Mouse (Mus musculus): ENCODE results near the gene Tcam1.
"Not testable (repeated sequence)": the region's sequence is repeated elsewhere in the genome, so short reads cannot be mapped to it uniquely, and the experiment has no call there.

Tcam1 gene

DNA sequence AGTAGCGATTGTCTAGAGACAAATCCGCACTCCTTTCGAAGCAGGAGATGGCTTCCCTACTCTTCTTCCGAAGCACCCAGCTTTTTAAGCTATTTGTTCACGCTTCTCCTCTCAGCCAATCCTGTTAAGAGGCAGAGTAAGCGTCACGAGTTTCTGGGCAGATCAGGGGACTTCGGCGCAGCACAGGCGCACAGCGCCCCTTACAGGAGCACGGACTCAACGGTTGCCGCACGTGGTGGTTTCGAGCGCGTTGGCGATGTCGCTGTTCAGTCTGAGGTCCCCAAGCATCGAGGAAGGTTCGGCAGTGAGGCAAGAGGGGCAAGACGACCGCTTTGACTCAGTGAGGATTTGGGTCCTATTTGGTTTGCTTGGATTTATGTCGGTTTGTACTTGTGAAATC is at the start of gene Tcam1:
Gene Tcam1 (plus strand): TSS at position 219 of the 400 bp plus-strand sequence.
- DNase-seq (ENCODE audit: low read depth, low spot score), result peak; percentile 98

DNA sequence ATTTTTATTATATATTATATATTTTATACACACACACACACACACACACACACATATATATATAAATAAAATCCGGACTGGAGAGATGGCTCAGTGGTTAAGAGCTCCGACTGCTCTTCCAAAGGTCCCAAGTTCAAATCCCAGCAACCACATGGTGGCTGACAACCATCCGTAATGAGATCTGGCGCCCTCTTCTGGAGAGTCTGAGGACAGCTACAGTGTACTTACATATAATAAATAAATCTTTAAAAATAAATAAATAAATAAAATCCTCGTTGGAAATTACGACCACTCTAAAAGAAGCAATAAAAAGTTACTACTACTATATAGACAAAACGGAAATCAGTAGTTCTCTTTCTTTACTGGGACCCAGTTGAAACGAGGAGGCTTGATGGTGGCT is 42.5 kb upstream of the Tcam1 start:
- not testable (repeated sequence) for DNase-seq (ENCODE audit: low read depth, low spot score)

DNA sequence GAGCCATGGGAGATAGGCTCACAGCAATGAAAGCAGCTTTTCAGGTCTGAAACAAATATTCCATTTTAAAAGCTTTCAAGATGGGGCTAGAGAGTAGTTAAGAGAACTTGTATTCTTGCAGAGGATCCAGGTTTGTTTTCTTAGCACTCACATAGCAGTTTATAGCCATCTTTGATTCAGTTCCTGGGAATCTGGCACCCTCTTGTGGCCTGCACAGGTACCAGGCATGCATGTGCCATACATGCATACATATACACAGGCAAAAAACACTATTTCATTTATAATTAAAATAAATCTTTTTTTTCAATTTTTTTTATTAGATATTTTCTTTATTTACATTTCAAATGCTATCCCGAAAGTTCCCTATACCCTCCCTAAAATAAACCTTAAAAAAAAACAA is 29.6 kb upstream of the Tcam1 start:
- DNase-seq (ENCODE audit: low read depth, low spot score), result no peak

DNA sequence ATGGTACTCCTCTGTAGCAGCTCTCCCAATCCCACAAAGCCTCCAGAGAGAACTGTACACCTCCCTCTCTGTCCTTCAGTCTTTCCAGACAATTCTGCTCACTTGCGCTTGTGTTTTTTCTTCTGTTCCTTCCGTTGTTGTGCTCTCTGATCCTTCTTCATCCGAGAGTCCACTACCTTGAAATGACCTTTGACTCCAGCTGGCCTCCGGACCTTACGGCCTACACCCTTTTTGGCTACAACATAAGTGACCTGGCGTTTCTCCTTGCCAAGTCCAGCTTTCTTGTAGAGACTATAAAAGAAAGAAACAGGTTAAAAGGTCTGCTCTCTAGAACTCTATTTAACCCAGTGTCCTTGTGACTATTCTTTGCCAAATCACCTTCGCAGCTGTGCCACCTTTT is 27.1 kb upstream of the Tcam1 start:
- DNase-seq (ENCODE audit: low read depth, low spot score), result no peak

DNA sequence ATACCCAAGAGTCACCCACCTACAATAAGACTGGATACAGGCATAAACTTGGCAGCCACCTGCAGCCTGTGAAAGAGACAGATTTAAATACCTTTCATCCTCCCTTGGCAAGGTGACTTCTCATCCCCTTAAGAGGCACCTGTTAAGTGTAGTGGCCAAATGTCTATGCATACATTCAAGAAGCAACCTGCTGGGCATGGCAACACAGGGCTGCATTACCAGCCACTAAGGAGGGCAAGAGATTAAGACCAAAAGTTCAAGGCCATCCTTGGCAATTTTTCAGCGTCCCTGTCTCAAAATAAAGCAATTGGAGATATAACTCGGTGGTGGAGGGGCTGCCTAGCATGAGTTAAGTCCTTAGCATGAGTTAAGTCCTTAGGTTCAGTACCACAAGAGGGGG is 21.7 kb upstream of the Tcam1 start:
- no peak for DNase-seq (ENCODE audit: low read depth, low spot score)

DNA sequence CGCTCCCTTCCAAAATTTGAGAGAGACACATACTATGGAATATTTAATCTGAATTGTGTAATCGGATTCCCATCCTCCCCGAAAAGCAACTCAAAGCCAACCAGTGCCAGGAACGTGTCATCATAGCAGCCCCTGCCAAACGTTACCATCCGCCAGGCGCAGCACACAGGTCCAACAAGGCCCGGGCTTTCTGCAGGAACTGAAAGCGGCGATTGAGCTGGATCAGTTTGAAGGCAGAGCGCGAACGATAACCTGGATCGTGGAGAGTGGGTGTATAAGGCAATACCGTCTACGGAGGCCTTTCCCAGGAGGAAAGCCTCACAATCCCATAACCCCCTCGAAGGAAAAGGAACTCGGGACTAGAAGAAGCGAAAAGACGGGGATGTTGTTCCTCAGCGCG is 21.3 kb upstream of the Tcam1 start:
- no peak for DNase-seq (ENCODE audit: low read depth, low spot score)

DNA sequence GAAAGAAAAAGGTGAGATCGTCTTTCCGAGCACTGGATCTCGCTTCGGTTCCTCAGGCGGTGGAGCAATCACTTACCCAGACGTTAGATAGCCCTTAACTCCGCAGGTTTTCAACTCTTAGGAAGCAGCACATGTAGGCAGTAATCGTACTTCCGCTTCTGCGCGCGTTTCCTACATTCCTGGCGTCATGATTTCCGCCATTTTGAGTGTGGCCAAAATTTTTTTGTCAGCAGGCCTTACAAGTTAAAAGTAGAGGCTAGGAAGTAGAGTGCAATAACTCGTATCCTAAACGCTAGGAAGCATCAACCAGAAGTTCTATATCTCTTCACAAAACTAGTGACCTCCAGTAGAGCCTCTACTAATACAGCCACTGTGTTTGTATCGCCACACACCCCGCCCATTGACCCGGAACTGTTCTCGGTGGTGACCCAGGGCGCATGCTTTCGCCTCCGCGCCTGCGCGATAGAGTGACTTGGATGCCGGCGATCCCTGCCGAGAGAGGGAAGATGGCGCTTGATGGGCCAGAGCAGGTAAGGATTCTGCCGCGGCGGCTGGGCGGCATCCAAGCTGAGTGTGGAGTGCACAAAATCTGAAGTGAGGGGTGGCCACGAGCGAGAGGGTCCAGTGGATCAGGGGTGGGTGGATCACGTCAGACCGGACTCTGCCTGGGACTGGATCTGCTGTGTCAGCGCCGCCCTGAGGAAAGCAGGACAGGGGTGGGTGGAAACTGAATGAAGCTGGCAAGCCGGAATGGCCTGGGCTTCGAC is 20.6 kb upstream of the Tcam1 start, which contains the start of the genes Ftsj3 and Psmc5:
Gene Ftsj3 (minus strand): TSS at position 395 of the 767 bp plus-strand sequence.
Gene Psmc5 (plus strand): TSS at position 470 of the 767 bp plus-strand sequence.
- DNase-seq (ENCODE audit: low read depth, low spot score), result peak; percentile 91

DNA sequence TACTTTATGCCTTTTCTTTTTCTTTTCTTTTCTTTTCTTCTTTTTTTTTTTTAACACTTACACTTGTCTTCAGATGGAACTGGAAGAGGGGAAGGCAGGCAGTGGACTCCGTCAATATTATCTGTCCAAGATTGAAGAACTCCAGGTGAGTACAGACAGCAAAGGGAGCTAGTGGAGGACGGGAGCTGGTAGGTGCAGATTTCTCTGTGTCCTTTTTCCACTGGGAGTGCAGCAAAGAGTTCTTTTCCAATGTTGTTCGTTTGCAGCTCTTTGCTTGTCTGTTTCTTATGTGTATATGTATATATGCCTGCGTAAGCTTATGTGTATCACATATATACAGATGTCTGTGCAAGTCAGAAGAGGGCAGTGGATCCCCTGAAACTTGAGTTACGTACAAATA is 19.7 kb upstream of the Tcam1 start:
- no peak for DNase-seq (ENCODE audit: low read depth, low spot score)

DNA sequence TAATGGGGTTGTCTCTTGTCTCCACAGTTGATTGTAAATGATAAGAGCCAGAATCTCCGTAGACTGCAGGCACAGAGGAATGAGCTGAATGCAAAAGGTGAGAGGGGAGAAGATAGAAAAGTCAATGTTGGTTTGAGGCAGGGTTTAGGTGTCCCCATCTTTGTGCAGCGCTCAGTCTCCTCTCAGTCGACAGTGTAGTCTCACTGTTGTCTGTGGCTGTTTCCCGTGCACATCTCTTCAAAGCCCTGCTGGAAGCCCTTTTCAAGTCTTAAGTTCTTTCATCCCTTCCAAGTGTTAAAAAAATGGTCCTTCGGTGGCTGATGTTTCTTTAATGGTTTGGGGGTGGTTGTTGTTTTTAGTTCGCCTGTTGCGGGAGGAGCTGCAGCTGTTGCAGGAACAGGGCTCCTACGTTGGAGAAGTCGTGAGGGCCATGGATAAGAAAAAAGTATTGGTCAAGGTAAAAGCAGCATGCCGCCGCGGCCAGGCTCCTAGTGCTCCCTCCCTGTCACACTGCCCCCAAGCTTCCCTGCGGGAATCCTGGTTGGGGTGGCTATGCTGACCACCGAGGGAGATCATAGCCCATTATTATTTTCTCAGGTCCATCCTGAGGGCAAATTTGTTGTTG is 15.5 kb upstream of the Tcam1 start:
- DNase-seq (ENCODE audit: low read depth, low spot score), result no peak

DNA sequence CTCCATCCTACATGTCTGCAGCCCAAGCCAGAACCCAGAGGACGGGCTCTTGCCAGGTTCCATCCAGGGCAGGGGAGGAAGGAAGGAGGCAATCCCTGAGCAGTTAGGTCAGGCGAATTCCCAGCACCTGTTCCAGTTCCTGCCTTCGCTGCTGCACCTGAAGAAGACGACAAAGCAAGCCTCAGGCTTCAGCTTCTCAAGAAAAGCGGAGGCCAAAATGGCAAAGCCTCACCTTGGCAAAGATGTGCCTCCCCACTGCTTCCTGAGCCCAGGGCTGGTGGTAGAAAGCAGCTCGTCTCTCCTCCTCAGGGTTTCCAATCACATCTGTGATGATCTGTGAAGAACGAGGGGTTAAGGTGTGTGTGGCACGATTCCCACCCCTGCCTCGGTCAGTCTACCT is 12.5 kb upstream of the Tcam1 start:
- no peak for DNase-seq (ENCODE audit: low read depth, low spot score)

DNA sequence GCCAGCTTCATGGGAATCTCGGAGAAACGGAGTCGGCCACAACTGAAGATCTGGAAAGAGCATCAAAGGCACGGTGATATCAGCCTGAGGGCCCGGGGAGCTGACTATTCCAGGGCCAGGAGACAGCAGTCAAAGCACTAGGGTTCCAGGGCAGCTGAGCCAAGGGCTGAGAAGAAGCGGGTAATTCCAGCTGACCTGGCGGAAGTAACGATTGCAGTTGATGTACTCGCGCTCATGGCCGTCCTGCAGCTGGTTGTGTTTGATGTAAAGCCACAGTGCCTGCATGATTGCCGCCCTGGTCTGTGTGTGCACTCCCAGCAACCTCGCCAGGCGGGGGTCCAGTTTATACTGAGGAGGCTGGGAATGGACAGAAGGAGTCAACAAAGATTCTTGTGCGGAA is 11.5 kb upstream of the Tcam1 start:
- no peak for DNase-seq (ENCODE audit: low read depth, low spot score)

DNA sequence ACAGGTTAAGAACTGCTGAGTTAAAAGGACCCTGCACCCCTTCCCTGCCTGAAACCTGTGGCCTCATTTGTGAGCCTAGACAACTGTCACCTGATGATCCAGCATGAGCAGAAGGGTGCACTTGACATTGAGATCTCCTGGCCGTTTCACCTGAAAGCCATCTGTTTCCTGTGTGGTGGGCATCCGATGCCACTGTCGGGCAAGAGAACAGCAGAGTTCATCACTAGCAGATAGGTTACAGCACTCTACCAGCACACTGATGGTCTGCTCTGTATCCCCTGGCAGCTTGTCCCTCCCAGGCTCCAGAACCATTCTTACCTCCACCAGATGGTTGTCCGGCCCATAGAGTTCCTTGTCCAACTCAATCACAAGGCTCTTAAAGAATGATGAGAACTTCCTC is 10.9 kb upstream of the Tcam1 start:
- no peak for DNase-seq (ENCODE audit: low read depth, low spot score)

DNA sequence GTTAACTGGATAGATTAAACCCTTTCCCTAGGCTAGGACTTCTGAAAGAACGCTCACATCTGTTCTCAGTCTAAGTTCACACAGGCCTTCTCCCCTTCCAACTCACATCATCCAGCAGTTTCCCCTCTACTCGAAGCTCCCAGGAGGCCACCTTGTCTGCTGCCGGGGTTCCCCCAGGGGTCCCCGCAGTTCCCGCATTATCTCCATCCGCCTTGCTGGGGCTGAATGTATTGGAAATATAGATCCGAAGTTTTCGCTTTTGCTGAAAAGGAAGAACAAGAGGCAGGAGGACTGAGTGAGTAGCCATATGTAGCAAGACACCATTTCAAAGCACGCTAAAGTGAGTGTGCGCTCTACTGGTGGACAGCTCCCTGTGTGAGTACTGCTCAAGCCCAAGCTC is 10.0 kb upstream of the Tcam1 start:
- DNase-seq (ENCODE audit: low read depth, low spot score), result no peak

DNA sequence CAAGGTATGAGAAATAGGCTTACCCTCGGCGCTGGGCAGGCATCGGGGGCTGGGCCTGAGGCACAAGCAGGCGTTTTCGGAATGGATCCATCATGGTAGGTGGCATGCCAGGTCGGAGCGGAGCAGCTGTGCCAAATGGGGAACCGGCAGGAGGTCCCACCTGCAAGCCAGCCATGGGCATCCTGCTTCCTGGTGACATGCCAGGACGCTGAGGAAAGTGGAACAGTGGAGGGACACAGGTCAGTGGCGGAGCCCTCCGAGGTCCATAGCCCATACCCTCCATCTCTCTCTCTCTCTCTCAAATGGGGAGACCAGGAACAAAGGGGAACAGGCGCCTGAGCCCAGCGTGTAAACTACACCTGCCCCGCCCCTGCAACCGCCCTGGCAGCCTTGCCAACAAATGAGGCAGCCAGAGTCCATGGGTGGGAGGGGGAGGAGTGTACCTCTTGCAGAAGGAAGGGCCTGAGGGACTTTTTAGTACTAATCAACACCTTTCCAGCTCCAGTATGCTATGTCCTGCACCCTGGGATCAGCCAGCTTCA is 9.1 kb upstream of the Tcam1 start:
- peak; percentile 26 for DNase-seq (ENCODE audit: low read depth, low spot score)

DNA sequence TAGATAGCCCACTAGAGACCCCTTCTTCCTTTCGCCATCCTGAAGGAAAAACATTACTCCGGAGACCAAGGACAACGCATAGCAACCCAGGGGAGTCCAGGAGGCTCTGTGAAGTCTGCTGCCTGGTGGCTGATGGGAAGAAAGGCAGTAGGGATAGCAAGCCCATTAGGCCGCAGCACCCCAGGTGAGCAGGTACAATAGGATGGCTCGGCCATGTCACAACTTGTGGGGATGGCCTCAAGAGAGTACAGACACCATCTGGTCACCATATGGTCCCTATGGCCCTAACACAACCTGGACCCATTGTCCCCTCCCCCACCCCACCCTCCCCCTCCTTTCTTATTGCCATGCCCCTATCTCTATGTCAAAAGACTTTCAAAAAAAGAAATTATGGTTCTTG is 8.6 kb upstream of the Tcam1 start:
- no peak for DNase-seq (ENCODE audit: low read depth, low spot score)

DNA sequence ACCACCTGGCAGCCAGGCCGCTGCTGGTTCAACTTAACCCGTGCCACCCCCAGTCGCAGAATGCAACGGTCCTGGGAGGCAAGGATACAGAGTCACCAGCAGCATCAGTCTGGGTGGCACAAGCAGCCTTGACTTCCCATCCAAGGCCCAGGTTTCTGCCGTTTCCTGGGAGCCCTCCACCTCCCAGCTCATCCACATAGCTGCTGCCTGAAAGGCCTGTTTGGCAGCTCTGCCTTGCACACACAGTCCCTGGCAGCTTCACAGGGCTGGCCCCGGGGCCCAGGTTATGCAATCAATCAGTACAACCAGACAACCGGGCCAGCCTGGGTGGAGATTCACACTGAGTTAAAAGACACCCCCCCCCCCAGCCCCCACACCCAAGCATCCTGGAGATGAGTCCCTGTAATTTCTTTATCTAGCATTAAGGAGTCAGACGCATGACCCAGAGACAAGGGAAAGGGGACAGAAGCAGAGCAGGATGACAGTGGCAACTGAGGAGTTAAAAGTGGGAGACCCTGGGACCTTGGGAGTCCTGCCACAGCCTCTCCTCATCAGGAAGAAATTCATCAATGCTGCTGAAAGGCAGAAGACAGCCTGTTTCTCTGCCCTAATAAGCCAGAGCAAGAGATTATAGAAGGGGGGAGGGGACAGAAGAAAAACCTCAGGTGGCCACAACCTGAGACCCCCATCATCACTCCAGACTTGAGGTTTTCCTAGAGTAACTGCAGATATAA is 8.0 kb upstream of the Tcam1 start:
- peak; percentile 92 for DNase-seq (ENCODE audit: low read depth, low spot score)

DNA sequence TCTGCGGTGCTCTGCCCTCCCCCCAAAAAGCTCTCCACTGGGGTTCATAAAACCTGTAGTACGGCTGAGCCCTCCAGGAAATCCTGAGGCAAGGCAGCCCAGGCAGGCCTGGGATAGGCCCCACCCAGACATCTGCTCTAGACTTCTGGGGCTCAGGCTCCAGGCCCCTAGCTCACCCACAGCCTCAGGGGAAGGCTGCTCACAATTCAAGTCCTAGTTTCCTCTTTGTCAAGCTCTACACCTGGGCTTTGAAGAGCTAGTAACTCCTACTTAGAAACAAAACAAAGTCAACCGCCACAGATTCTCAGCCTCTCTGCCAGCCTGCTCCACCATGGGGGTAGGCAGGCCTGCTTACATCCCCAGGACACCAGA is 7.4 kb upstream of the Tcam1 start:
- DNase-seq (ENCODE audit: low read depth, low spot score), result peak; percentile 30

DNA sequence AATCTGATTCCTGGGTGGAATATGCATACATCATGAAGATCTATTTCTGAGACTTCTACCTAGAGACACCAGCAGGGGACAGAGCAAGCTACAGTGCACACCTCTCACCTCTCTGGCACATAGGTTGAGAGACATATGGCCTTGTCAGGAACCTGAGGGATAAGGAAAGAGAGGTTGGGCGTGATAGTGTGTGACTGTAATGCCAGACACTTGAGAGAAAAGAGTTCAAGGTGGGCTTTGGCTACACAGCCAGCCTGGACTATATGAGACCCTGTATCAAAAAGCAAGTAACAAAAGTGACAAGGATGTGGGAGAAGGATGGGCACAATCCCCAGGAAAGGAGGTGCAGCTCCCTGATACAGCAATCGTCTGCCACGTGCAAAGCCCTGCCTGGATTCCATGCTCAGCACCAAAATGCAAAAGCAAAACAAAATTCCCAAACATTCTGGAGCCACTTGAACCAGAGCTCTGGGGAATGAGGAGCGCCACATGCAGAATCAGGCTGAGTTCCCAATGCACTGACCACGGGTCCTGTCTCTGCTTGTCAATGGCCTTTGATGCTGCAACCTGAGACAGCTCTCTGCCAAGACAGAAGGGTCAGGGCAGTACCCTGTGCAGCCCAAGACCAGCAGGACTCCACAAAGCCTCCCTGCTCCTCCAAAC is 5.2 kb upstream of the Tcam1 start:
- DNase-seq (ENCODE audit: low read depth, low spot score), result no peak

DNA sequence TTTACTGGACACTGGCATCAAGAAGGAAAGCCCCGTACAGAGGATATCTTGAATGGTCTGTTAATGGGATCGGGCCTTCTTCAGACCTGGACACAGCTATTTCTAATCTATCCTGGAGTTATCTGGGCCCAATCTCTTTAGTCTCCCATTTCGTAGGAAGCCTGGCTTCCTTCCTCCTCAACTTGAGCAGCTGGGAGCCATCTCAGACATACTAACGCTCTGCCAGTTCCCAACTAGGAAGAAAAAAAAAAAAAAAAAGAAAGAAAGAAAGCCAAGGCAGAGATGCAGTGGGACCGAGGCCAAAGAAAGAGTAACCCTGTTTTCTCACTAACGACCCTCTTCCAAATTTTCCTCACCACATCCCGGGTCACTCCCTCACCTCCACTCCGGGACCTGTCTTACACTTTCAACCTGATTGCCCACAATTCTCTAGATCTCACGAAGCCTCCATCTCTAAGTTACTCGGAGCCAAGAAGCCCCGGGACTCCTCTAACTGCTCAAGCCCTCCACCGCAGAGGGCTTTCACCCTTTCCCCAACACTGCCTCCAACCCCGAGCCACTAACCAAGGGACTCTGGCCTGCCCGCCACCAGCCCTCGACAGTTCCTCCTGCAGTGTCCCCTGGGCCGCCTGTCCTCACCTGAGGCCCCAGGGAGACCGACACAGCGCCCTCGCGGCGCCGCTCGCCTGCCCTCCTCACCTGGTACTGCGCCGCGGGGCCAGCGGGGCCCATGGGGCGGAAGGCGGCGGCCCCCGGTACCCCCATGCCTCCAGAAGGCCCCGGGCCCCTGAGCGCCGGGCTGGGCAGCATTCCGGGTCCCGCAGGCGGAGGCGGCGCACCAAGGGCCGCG is 4.5 kb upstream of the Tcam1 start:
- DNase-seq (ENCODE audit: low read depth, low spot score), result peak; percentile 36

DNA sequence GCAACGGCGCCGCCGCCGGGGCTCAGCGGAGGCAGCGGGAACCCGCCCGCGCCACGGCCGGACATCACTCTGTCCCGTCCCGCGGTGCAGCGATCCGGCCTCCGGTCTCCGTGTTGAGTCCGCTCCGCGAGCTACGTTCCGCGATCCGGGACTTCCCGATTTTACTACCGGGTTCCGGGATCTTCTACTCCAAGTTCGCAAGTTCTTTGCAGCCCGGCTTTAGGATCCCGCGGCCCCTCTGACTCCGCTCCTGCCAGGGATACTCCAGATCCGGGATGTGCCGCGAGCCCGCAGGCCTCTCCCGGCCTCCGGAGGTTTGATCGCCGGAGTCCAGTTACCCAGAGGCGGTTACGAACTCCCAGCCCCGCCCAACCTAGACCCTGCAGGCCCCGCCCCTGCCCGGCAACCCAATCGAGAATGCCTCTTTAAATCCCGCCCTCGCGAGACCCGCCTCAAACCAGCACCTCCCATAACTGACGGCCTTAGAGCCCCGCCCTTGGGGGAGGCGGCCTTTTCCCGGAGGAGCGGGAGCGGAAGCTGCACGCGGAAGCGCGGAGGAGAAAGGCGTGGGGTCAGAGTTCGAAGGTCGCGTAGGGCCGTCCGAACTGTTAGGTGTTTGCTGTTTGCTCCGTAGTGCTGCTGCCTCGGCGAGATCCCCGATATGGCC is 3.7 kb upstream of the Tcam1 start, which contains the start of gene Smarcd2:
Gene Smarcd2 (minus strand): TSS at position 329 of the 667 bp plus-strand sequence.
- DNase-seq (ENCODE audit: low read depth, low spot score), result peak; percentile 98

Measured in skeletal muscle tissue, adult 2 months (tissue).